Mouse (Mus musculus): ENCODE results near the gene Ttc13. TPM values are rescaled to one million over a fixed set of nuclear protein-coding genes. Genes with fewer than 3 reads are reported as not detected.

Ttc13 gene
- polyA plus RNA-seq (2015; fragmentation: Nextera tagmentation; extraction: Ambion mirVana) = 18.1 and 19.0 TPM in 2 replicates

DNA sequence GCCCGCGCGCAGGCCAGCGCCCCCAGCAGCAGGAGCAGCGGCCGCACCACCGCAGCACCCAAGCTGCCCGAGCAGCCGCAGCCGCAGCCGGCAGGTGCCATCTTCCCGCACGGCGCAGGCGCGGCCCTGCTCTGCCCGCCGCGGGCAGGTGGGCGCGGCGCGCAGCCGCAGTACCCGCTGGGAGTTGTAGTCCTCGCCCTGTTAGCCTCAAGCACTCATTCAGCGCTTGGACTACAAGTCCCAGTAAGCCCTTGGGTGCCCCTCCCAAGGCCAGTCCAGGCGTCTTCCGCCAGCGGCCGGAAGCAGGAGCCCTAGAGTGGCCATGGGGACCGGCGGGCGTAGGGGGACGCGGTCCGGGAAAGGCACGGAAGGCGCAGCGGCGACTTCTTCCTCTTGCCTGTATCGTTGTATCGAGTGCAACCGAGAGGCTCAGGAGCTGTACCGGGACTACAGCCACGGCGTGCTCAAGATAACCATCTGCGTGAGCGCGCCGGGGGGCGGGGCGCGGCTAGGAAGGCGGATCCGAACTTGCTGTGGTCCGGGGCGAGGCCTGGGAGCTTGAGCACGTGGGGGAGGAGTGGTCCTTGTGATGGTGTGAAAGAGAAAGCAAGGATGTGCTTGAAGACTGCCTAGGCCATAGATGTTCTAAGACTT is at the start of gene Ttc13, which contains the start of gene Arv1:
TSS of gene Ttc13 (minus strand) at position 122 of the 654 bp plus-strand sequence.
TSS of gene Arv1 (plus strand) at position 278 of the 654 bp plus-strand sequence.

DNA sequence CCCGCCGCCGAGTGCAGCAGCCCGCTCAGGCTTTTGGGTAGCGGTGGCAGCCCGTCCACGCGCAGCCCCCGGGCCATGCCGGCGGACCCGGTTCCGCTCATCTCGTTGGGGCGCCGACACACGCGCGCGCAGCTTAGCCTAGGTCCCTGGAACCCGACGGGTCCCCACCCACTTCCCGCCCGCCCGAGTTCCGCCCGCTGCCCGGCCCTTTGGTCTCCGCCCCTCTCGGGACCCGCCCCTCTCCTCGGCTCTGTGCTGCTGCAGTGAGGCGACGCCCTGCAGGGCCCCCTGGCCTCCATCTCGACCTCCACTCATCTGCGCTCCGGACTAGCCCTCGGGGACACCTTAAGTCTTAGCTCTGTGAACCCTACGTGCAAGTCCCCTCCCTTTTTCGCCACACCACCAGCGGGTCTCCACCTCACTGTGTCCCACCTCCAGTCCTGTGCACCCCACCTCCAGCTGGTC is 30.0 kb upstream of the Ttc13 start, which contains the start of gene Fam89a:
TSS of gene Fam89a (minus strand) at position 124 of the 465 bp plus-strand sequence.

DNA sequence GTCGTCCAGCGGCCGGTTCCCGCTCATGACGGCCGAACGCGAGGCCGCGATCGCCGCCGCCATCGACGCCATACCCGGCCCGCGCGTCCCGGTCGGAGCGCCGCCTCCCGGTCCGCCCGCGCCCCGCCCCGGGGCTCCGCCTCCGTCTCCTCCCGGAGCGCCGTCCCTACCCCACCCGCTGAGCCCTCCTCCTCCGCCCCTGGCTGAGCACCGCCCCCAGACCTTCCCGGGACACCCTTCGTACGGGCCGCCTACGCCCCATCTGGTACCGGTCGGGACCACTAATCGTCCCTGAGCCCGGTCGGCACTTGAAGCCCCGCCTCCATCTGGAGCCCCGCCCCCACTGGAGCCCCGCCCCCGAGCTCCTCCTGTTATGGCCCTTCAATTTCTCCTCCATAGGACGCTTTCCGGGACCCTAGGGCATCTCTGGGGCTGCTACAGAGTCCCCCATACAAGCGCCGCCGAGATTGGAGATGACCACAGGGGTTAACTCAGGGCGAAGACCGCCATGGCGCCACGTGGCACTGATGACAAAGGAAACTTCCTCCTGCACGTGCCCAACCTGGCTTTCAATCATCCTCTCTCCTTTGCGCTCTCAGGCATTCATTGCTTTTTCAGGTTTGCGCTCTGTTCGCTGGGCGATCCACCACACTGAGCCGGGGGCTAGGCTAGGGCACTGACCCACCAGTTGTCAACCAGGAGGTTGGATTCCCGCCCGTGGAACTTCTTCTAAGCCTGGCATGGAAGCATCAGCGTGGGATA is 58.5 kb downstream of the Ttc13 start, which contains the start of gene 2310022B05Rik:
TSS of gene 2310022B05Rik (minus strand) at position 258 of the 762 bp plus-strand sequence.

Other genes starting within 250 kb of the Ttc13 start
- 21.3 and 22.2 TPM in 2 replicates for gene Cog2, start 201.2 kb downstream of the Ttc13 start, polyA plus RNA-seq (2015; fragmentation: Nextera tagmentation; extraction: Ambion mirVana)
- gene Agt, start 152.3 kb downstream of the Ttc13 start, polyA plus RNA-seq (2015; fragmentation: Nextera tagmentation; extraction: Ambion mirVana) = 1.4 and 1.6 TPM in 2 replicates
- 0.08 and 0.11 TPM in 2 replicates for gene Capn9, start 145.9 kb downstream of the Ttc13 start, polyA plus RNA-seq (2015; fragmentation: Nextera tagmentation; extraction: Ambion mirVana)
- 30.7 and 43.5 TPM in 2 replicates for gene 2310022B05Rik, start 58.6 kb downstream of the Ttc13 start, polyA plus RNA-seq (2015; fragmentation: Nextera tagmentation; extraction: Ambion mirVana)
- 11.8 and 13.4 TPM in 2 replicates for gene Arv1, start 156 bp upstream of the Ttc13 start, polyA plus RNA-seq (2015; fragmentation: Nextera tagmentation; extraction: Ambion mirVana)
- 0.85 and 0.89 TPM in 2 replicates for gene Fam89a, start 29.8 kb upstream of the Ttc13 start, polyA plus RNA-seq (2015; fragmentation: Nextera tagmentation; extraction: Ambion mirVana)
- gene Trim67, start 71.1 kb upstream of the Ttc13 start, polyA plus RNA-seq (2015; fragmentation: Nextera tagmentation; extraction: Ambion mirVana) = 0.05 and 0.07 TPM in 2 replicates
- gene Gnpat, start 141.1 kb upstream of the Ttc13 start, polyA plus RNA-seq (2015; fragmentation: Nextera tagmentation; extraction: Ambion mirVana) = 46.3 and 49.0 TPM in 2 replicates
- 26.3 and 29.8 TPM in 2 replicates for gene 2810004N23Rik, start 141.1 kb upstream of the Ttc13 start, polyA plus RNA-seq (2015; fragmentation: Nextera tagmentation; extraction: Ambion mirVana)
- 5.4 and 5.8 TPM in 2 replicates for gene Exoc8, start 175.7 kb upstream of the Ttc13 start, polyA plus RNA-seq (2015; fragmentation: Nextera tagmentation; extraction: Ambion mirVana)
- gene Sprtn, start 175.9 kb upstream of the Ttc13 start, polyA plus RNA-seq (2015; fragmentation: Nextera tagmentation; extraction: Ambion mirVana) = 6.2 and 7.4 TPM in 2 replicates
- 7.8 and 9.4 TPM in 2 replicates for gene Egln1, start 227.3 kb upstream of the Ttc13 start, polyA plus RNA-seq (2015; fragmentation: Nextera tagmentation; extraction: Ambion mirVana)

All from urinary bladder, postnatal 0 days (tissue).